Mouse (Mus musculus): ENCODE data around the gene Rnf144a.

Gene Rnf144a

DNA sequence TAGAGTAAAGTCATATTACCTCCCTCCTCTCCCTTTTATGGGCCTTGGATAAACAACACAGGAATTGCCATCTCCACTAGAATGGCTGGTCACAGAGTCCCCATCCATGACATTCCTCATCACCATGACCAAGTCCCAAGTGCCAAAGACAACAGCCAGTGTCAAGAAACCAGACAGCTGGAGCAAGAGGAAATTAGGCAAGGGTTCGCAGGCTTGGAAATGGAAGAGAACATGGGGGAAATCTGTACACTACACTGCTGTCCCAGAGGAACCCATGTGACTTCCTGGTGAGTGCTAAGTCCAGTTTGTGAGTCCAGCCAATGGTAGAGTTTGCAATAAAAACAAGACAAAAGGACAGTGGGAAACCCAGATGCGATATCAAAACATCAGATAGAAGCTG lies 47.7 kb downstream of the Rnf144a start:
- DNase-seq, result no peak

GRCm38 (mm10) chr12:26366372-26366771 lies 48.7 kb downstream of the Rnf144a start:
- no peak for DNase-seq

DNA sequence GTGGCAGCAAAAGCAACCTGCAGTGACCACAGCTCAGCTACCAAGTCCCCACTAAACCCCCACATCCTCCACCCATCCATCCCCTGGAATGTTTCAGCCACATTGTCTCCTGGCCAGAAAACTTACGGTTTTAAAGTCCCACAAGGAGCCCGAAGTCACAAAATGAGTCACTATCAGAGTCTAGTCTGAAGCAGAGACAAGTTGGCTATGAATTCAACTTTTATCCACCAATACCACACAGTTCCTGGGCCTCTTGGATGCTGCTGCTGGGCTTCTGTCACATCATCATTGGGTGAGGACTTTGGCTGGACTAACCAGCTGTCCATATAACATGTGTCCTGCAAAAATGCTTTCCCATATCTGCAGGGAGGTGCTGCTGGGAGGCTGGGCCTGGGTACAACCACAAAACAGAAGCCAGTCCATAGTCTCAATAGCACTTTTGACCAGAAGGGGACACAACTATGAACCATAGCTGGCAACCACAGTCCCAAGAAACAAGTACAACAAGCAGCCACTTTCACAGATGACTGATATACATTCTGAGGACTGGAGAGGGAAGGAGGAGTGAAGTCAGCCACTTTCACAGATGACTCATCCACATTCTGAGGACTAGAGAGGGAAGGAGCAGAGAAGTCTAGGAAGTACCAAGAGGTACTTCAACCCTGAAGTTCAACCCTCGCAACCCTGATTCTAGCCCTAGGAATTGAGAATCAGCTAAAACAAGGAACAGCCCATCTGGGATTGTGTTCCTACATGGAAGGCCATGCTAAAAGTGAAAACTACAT lies 49.3 kb downstream of the Rnf144a start:
- DNase-seq, result no peak

GRCm38 (mm10) chr12:26364822-26365221 lies 50.2 kb downstream of the Rnf144a start:
- no peak for DNase-seq

- DNase-seq, result no peak
These were observed 54.0 kb downstream of the Rnf144a start for GRCm38 (mm10) chr12:26360946-26361523.

- DNase-seq, result no peak
These were observed 55.2 kb downstream of the Rnf144a start for GRCm38 (mm10) chr12:26359817-26360216.

- DNase-seq, result no peak
These were observed 55.8 kb downstream of the Rnf144a start for GRCm38 (mm10) chr12:26359241-26359640.

DNA sequence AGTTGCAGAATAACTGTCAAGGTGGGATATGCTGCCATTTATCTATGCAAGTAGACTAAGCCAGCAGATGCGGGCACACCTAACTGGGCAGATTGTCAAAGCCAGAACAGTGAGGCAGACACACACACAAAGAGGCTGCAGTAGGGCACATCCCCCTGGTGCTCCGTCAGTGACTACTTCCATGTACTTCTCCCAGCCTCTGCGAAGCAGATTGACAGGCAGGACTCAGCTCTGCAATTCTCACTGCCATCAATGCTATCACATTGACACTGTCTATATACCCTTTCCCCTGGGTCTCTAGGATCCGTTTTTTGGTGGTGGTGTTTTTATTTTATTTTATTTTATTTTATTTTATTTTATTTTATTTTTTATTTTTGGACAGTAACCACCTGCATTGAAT lies 57.8 kb downstream of the Rnf144a start:
- no peak for DNase-seq

DNA sequence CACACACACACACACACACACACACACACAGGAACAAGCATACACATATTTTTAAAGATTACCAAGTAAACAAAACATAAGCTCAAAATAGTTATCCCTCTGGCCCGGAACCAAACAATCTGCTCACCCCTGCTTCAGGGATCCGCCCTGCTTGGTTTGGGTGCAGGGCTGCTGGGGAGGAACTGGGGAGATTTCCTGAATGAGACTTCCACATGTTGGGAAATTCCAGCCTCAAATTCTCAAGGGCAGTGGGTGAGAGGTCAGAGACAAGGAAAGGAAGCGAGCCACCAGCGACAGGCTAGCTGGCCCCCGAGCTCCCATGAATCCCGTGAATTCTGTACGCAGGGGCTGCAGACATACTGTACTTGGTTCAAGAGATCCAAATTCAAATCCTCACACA lies 58.9 kb downstream of the Rnf144a start:
- DNase-seq, result peak; percentile 9

DNA sequence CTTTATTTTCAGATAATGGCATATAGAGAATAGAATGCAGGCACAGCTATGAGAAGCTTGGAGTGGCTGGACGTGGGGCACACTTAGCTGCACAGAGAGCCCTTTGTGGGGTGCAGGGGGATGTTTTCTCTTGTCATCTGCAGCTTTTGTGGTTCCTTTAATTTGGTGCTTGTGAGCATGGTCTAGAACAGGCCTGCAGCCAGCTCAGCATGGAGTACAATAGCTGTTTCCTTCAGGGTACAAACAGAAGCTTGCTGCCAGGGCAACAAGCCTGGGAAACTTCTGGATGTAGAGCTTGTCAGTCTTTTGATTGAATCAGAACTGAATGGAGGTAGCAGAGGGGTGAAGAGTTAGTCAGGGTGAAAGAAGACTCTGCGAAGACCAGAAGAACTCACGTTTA lies 63.7 kb downstream of the Rnf144a start:
- DNase-seq, result no peak

GRCm38 (mm10) chr12:26344408-26344807 lies 70.6 kb downstream of the Rnf144a start:
- no peak for DNase-seq

GRCm38 (mm10) chr12:26343131-26343530 lies 71.9 kb downstream of the Rnf144a start:
- no peak for DNase-seq

DNA sequence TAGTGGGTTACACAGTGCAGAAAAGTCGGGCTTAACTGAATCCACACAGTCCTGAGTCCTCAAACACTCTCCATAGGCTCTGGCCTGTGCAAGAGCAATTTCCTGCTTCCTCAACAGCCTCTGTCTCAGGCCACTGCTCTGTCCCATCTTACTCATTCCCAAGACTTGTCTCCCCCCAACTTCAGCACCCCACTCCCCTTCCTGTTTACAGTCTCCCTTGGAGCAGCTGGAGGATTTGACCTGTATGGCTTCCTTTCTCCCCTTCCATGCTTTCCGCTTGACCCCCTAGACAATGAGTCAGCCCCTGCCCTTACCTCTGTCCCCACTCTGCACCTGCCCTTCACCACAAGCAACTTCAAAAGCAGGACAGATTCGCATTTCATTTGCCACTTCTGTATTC lies 72.4 kb downstream of the Rnf144a start:
- no peak for DNase-seq

DNA sequence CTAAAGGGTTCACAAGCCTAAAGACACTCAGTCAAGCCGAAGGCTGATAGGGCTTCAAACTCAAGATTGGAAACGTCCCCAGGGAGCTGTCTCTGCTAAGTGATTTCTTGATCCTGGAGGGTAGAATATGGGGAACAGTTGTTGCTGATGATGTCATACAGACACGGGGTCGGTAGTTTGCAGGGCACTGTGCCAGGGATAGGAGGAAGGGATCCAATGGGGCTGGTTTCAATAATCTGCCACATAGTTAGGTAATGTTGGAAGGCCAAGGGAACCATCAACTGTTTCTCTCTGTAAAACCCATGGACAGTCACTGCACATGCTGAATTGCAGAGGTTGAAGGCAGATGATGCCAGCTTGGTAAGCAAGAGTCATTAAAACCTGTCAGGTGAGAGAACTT lies 73.0 kb downstream of the Rnf144a start:
- no peak for DNase-seq

- DNase-seq, result no peak
These were observed 74.4 kb downstream of the Rnf144a start for GRCm38 (mm10) chr12:26340621-26341020.

DNA sequence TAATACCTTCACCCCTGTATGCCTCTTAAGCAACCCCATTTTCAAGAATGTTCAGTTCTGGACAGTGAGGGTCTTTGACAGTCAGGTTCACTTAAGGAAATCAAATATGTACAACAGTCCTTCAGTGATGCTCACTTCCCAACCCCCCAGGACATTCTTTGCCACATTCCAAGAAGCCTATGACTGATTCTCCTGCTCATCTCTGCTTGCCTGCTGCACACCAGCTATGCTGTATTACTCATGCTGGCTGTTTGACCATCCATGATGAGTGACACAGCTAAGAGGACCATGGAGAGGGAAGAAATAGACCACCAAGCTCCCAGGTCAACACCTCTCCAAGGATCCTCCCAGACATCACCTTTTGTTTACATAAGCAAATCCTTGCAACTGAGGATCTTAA lies 75.2 kb downstream of the Rnf144a start:
- no peak for DNase-seq

GRCm38 (mm10) chr12:26339181-26339580 lies 75.9 kb downstream of the Rnf144a start:
- DNase-seq, result no peak

- no peak for DNase-seq
These were observed 81.4 kb downstream of the Rnf144a start for GRCm38 (mm10) chr12:26333678-26334077.

DNA sequence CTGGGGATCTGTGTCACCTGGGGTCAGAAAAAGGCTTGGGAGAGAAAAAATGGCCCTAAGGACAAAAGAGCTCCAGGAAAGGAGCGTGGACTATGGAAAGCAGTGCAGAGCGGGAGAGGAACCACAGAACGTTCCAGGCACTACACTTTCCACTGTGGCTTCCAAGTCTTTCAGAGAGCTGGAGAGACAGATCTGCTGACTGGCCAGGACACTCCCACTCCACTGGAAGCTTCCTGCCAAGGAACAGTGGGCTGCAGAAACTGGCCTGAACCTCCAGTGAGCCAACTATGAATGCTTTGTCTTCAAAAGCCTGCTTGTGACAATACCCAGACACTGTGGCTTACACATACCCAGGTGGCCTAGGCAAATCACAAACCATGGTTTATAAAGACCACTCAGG lies 84.0 kb downstream of the Rnf144a start:
- no peak for DNase-seq

DNA sequence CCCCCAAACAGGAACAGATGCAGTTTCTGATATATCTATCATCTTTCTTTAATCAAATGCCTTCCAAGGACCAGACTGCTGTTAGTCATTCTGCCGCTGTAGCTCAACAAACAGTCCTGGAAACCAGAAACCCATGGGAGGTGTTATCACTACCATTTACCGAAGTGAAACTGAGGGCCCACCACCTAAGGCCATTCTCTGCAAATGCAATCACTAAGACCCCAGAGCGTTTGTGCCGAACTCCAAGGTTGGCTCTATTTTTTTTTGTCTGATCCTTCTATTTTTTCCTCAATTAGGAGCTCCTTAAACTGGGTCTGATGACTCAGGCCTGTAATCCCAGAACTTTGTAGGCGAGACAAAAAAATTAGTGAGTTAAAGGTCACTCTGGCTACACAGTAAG lies 85.3 kb downstream of the Rnf144a start:
- no peak for DNase-seq

DNA sequence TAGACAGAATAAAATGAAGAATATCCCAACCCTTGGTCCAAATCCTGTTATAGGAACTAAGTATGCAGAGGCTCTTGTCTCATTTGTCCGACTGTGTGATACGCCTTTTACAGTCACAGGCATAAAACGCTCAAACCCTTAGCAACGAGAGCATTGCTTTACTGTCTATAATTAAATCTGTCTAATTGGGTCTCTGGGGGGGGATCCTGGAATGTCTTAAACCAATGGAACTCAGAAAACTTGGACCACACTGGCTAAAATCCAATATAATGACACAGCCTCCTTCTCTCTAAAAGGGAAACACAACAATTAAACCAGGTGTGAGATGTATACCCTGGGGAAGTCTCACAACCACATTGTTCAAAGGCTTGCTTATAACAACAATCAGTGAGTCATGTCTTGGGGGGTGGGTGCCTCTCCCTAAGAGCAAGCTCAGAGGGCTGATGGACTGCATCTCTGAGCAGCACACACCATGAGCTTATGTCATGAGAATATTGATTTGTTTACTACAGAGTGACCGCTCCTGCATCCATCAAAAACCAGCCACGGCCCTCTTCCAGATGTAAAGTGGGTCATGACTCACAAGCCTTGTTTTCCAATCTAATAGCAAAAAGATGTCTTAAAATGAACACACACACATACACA lies 85.9 kb downstream of the Rnf144a start:
- no peak for DNase-seq

DNA sequence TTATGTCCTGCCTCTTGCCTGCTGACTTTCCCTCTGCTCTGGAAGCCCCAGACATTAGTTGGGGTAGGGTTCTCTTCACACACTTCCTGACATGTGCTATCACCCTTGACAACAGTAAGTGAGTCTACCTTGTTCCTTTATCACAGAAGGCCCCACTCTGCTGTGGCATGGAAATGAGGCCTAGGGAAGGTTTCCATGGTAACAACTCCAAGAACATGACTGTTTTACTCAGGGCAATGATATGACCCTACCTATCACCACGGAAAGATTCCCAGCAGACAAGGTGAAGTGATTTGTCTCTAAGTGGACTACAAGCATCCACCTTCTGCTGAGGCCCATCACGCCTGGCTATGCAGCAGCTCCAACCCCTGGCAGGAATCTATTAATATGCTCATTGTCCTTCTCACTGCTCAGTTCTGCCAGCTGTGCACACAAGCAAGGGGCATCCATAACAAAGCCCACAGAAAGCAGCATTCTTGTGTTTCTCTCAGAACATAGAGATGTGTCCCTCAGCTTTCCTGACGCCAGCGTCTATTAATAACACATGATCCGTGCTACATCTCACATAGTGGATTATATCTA lies 91.2 kb downstream of the Rnf144a start:
- DNase-seq, result no peak

- no peak for DNase-seq
These were observed 98.8 kb downstream of the Rnf144a start for GRCm38 (mm10) chr12:26316261-26316660.

DNA sequence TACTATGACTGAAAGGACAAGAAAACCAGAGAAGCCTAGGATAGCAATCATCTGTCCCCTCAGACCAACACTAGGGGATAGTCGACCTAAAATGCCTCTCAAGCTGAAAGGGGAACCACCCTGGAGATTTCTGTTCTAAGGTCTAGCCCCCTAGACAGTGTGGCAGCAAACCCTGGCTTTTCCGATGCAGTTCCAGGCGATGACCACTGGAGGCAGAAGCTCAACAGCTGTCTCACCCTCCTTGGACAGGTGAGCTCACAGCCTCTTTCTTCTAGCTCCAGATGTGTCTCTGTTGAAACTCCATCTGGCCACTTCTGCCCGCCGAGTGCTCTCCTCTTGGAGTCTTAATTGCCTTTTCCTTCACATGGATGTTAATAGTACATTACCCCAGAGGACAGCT lies 100.1 kb downstream of the Rnf144a start:
- DNase-seq, result peak; percentile 21

Data from liver (tissue).